Mouse (Mus musculus): Measurements from ENCODE around the gene Mpp2. TPM values are rescaled to one million over a fixed set of nuclear protein-coding genes. Genes with fewer than 3 reads are reported as not detected.

Gene Mpp2
- total RNA-seq, 2 experiments from 2014 or later: 0.92 to 1.6 TPM

- intact Hi-C loops (cut with DNase I; ENCODE audit: low total_unique reads): no loop called here
- DNase-seq: no peak
These were observed 5.1 kb downstream of the Mpp2 start for GRCm38 (mm10) chr11:102083193-102083592.

GRCm38 (mm10) chr11:102082322-102082721, 6.0 kb downstream of the Mpp2 start:
- intact Hi-C loops (cut with DNase I; ENCODE audit: low total_unique reads): no loop called here
- peak; percentile 67 for DNase-seq

GRCm38 (mm10) chr11:102073722-102074121, 14.6 kb downstream of the Mpp2 start:
- intact Hi-C loops (cut with DNase I; ENCODE audit: low total_unique reads): no loop called here
- DNase-seq: no peak

GRCm38 (mm10) chr11:102072729-102073128, 15.6 kb downstream of the Mpp2 start:
- intact Hi-C loops (cut with DNase I; ENCODE audit: low total_unique reads): no loop called here
- DNase-seq: no peak

- no peak for DNase-seq
These were observed 17.9 kb downstream of the Mpp2 start for GRCm38 (mm10) chr11:102070426-102070825.

GRCm38 (mm10) chr11:102069633-102070032, 18.7 kb downstream of the Mpp2 start:
- intact Hi-C loops (cut with DNase I; ENCODE audit: low total_unique reads): no loop called here
- no peak for DNase-seq

More at GRCm38 (mm10) chr11:102070426-102070825, 17.9 kb downstream of the Mpp2 start:
- intact Hi-C loops (cut with DNase I; ENCODE audit: low total_unique reads): no loop called here

GRCm38 (mm10) chr11:102068969-102069368, 19.3 kb downstream of the Mpp2 start:
- DNase-seq: no peak
- intact Hi-C loops (cut with DNase I; ENCODE audit: low total_unique reads): no loop called here

GRCm38 (mm10) chr11:102063076-102063475, 25.2 kb downstream of the Mpp2 start:
- intact Hi-C loops (cut with DNase I; ENCODE audit: low total_unique reads): loop anchor here (5.0 kb wide), 1 partner anchor 74 kb away; no protein-coding TSS in a partner anchor
- no peak for DNase-seq

- intact Hi-C loops (cut with DNase I; ENCODE audit: low total_unique reads): loop anchor here (2.0 to 5.0 kb wide), 2 partner anchors 27 to 75 kb away; partner anchors contain the start of gene Mpp2
- DNase-seq: no peak
These were observed 26.3 kb downstream of the Mpp2 start for GRCm38 (mm10) chr11:102061941-102062473.

- intact Hi-C loops (cut with DNase I; ENCODE audit: low total_unique reads): loop anchor here (2.0 to 5.0 kb wide), 2 partner anchors 27 to 76 kb away; partner anchors contain the start of gene Mpp2
- DNase-seq: peak; percentile 74
These were observed 26.9 kb downstream of the Mpp2 start for GRCm38 (mm10) chr11:102061236-102061940.

- DNase-seq: peak; percentile 40
- intact Hi-C loops (cut with DNase I; ENCODE audit: low total_unique reads): no loop called here
These were observed 34.5 kb downstream of the Mpp2 start for GRCm38 (mm10) chr11:102053847-102054246.

GRCm38 (mm10) chr11:102053183-102053582, 35.1 kb downstream of the Mpp2 start:
- intact Hi-C loops (cut with DNase I; ENCODE audit: low total_unique reads): no loop called here
- no peak for DNase-seq

GRCm38 (mm10) chr11:102052697-102053096, 35.6 kb downstream of the Mpp2 start:
- intact Hi-C loops (cut with DNase I; ENCODE audit: low total_unique reads): no loop called here
- no peak for DNase-seq

- intact Hi-C loops (cut with DNase I; ENCODE audit: low total_unique reads): no loop called here
- DNase-seq: no peak
These were observed 36.4 kb downstream of the Mpp2 start for GRCm38 (mm10) chr11:102051954-102052353.

- DNase-seq: peak; percentile 72
- intact Hi-C loops (cut with DNase I; ENCODE audit: low total_unique reads): no loop called here
These were observed 36.8 kb downstream of the Mpp2 start for GRCm38 (mm10) chr11:102051541-102051940.

GRCm38 (mm10) chr11:102049875-102050482, 38.3 kb downstream of the Mpp2 start:
- intact Hi-C loops (cut with DNase I; ENCODE audit: low total_unique reads): no loop called here
- no peak for DNase-seq

- DNase-seq: no peak
- intact Hi-C loops (cut with DNase I; ENCODE audit: low total_unique reads): no loop called here
These were observed 41.7 kb downstream of the Mpp2 start for GRCm38 (mm10) chr11:102046607-102047006.

- DNase-seq: no peak
- intact Hi-C loops (cut with DNase I; ENCODE audit: low total_unique reads): no loop called here
These were observed 43.6 kb downstream of the Mpp2 start for GRCm38 (mm10) chr11:102044691-102045212.

- intact Hi-C loops (cut with DNase I; ENCODE audit: low total_unique reads): no loop called here
- DNase-seq: no peak
These were observed 44.9 kb downstream of the Mpp2 start for GRCm38 (mm10) chr11:102043381-102043780.

GRCm38 (mm10) chr11:102042971-102043370, 45.3 kb downstream of the Mpp2 start:
- no peak for DNase-seq

More at GRCm38 (mm10) chr11:102042971-102043370, 45.3 kb downstream of the Mpp2 start:
- intact Hi-C loops (cut with DNase I; ENCODE audit: low total_unique reads): no loop called here

Data from gastrocnemius, postnatal 14 days (tissue).